Mouse (Mus musculus): ENCODE data around the gene Wiz. TPM values are rescaled to one million over a fixed set of nuclear protein-coding genes. Genes with fewer than 3 reads are reported as not detected.
A peak's percentile ranks its signal among the peaks of the same experiment; 100 is the strongest.

Wiz gene
- polyA plus RNA-seq, 1 experiment from 2014 or later, result 34.0 TPM

DNA sequence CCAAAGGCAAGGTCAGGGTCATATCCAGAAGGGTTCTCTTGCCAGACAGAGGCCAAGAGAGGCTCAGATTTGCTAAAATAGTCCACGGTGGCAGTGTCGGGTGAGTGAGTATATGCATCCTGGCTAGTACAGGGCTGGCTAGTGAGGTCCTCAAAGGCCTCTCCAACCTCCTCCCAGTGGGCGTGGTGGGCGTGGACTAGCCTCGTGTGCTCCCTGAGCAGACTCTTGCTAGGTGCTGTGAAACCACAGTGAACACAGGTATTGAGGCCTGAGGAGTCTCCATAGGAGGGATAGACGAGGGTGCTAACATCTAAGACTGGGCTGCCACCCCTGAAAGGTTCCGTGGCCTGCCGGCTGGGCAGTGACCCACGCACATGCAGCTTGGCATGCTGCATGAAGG lies 12.1 kb downstream of the Wiz start:
- no peak overlapping the region for H3K4me2 ChIP-seq
- no peaks in the 10 kb centered on the region for H3K27me3 ChIP-seq (replicated peaks)
- ATAC-seq (ENCODE audit: low FRiP score), result no peak
- no peak overlapping the region for H3K4me3 ChIP-seq (replicated peaks)
- H3K27ac ChIP-seq (replicated peaks), result no peak overlapping the region
- peaks cover 51% of the 10 kb centered on the region for H3K36me3 ChIP-seq
- no peak overlapping the region for H3K9ac ChIP-seq (replicated peaks)
- H3K9me3 ChIP-seq (replicated peaks), result no peaks in the 10 kb centered on the region
- 83% methylated on average over 9 of the region's 9 CpGs for WGBS
- no peaks in the 10 kb centered on the region for H3K4me1 ChIP-seq

DNA sequence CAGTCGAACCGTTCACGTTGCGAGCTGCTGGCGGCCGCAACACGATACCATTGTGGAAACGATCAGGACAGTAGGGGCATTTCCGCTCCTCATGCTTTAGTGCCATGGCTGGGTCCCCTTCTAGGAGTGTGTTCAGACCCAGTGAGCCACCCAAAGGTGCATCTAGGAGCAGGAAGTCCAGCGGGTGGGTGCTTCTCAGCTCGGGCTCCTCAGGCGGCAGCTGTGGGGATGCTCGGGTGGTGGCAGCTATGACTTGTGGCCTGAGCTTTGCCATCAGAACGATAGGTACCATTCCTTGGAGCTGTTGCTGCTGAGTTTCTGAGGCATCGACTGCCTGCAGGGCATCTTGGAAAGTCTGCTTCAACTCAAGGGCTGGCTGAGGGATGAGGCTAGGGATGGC lies 12.8 kb downstream of the Wiz start:
- WGBS, result 82% methylated on average over 15 of the region's 15 CpGs
- no peak overlapping the region for H3K9ac ChIP-seq (replicated peaks)
- H3K9me3 ChIP-seq (replicated peaks), result no peaks in the 10 kb centered on the region
- H3K4me2 ChIP-seq, result no peak overlapping the region
- H3K27me3 ChIP-seq (replicated peaks), result no peaks in the 10 kb centered on the region
- H3K27ac ChIP-seq (replicated peaks), result no peak overlapping the region
- no peak overlapping the region for H3K4me3 ChIP-seq (replicated peaks)
- peaks cover 49% of the 10 kb centered on the region for H3K36me3 ChIP-seq
- ATAC-seq (ENCODE audit: low FRiP score), result no peak
- H3K4me1 ChIP-seq, result no peaks in the 10 kb centered on the region

DNA sequence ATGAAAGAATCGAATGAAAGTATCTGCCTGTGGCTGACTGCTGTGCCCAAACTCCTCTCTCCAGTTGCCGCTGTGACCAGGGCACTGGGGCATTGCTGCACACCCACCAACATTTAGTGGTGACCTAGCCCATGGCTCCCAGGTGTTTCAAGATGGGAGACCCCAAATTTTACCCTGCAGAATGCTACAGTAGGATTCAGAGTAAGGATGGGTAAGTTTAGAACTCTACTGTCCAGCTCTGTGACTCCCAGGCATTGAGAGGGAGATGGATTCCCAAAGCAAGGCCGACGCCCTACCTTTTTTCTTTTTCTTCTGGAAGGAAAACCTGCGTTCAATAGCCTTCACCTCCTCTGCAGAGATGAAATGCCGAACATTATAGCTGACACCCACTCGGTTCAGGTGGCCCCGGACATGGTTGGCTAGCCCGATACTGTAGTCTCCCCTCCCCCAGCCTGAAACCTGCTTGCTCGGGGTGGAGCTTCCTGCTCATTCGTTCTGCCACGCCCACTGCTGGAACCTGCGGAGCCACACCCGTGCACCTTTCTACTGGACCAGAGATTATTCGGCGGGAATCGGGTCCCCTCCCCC lies 20.2 kb downstream of the Wiz start:
- Histone ChIP-seq H3K4me1 (peaks cover 7% of the 10 kb centered on the region), H3K4me2 (peak overlapping the region; percentile 38), H3K27me3 (replicated peaks) (no peaks in the 10 kb centered on the region), H3K4me3 (replicated peaks) (no peak overlapping the region), H3K36me3 (peaks cover 15% of the 10 kb centered on the region; the same call in 1 of the 2 replicates), H3K9ac (replicated peaks) (no peak overlapping the region), H3K9me3 (replicated peaks) (no peaks in the 10 kb centered on the region), H3K27ac (replicated peaks) (no peak overlapping the region)
- 23% methylated on average over 12 of the region's 17 CpGs for WGBS
- no peak for ATAC-seq (ENCODE audit: low FRiP score)

GRCm38 (mm10) chr17:32367706-32368105 lies 21.5 kb downstream of the Wiz start:
- peaks cover 15% of the 10 kb centered on the region; the same call in 1 of the 2 replicates for H3K36me3 ChIP-seq
- peaks cover 18% of the 10 kb centered on the region for H3K4me1 ChIP-seq
- no peaks in the 10 kb centered on the region for H3K27me3 ChIP-seq (replicated peaks)
- no peak overlapping the region for H3K9ac ChIP-seq (replicated peaks)
- H3K27ac ChIP-seq (replicated peaks), result no peak overlapping the region
- no peak overlapping the region for H3K4me2 ChIP-seq
- H3K4me3 ChIP-seq (replicated peaks), result no peak overlapping the region
- no peaks in the 10 kb centered on the region for H3K9me3 ChIP-seq (replicated peaks)
- no peak for ATAC-seq (ENCODE audit: low FRiP score)
- 94% methylated on average over 11 of the region's 11 CpGs for WGBS

DNA sequence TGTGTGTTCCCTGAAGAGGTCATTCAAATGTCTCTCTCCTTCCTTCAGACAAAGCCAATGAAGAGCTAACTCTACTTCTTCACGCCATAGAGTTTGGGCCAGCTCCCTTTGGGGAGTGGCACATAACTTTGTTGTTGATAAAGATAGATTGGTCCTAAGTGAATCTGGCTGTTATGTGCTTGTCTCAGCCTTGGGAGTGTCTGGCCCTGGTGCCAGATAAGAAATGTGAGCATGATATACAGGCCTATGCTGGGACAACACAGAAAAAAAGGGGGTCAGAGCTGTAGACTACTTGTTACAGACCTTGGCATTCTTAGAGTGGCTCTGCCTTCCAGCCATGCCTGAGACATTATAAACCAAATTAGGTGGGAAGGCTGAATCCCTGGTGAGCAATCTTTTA lies 23.9 kb downstream of the Wiz start:
- H3K9me3 ChIP-seq (replicated peaks), result no peaks in the 10 kb centered on the region
- peaks cover 29% of the 10 kb centered on the region for H3K36me3 ChIP-seq
- H3K27me3 ChIP-seq (replicated peaks), result no peaks in the 10 kb centered on the region
- no peak overlapping the region for H3K27ac ChIP-seq (replicated peaks)
- no peak for ATAC-seq (ENCODE audit: low FRiP score)
- H3K9ac ChIP-seq (replicated peaks), result no peak overlapping the region
- WGBS, result 78% methylated on average over 1 of the region's 1 CpGs
- H3K4me3 ChIP-seq (replicated peaks), result no peak overlapping the region
- H3K4me1 ChIP-seq, result peaks cover 31% of the 10 kb centered on the region
- 0 out of 2 replicates have a peak overlapping the region, but pooled peaks have one; percentile 75 for H3K4me2 ChIP-seq

GRCm38 (mm10) chr17:32364850-32365249 lies 24.4 kb downstream of the Wiz start:
- Histone ChIP-seq H3K4me3 (replicated peaks) (peak overlapping the region; percentile 89), H3K27me3 (replicated peaks) (no peaks in the 10 kb centered on the region), H3K4me2 (peak overlapping the region; percentile 75), H3K9ac (replicated peaks) (no peak overlapping the region), H3K27ac (replicated peaks) (peak overlapping the region; percentile 83), H3K36me3 (peaks cover 33% of the 10 kb centered on the region), H3K9me3 (replicated peaks) (no peaks in the 10 kb centered on the region), H3K4me1 (peaks cover 31% of the 10 kb centered on the region)
- 57% methylated on average over 5 of the region's 5 CpGs for WGBS
- ATAC-seq (ENCODE audit: low FRiP score), result peak; percentile 9

- peak; percentile 94 for ATAC-seq (ENCODE audit: low FRiP score)
- H3K36me3 ChIP-seq, result peaks cover 38% of the 10 kb centered on the region
Measured at GRCm38 (mm10) chr17:32364331-32364730, 24.9 kb downstream of the Wiz start.

GRCm38 (mm10) chr17:32363821-32364301 lies 25.4 kb downstream of the Wiz start:
- peak overlapping the region; percentile 91 for H3K9ac ChIP-seq (replicated peaks)
- ATAC-seq (ENCODE audit: low FRiP score), result peak; percentile 60
- peaks cover 31% of the 10 kb centered on the region for H3K4me1 ChIP-seq
- H3K4me2 ChIP-seq, result peak overlapping the region; percentile 75
- WGBS, result under 1% methylated on average over 23 of the region's 50 CpGs
- H3K27me3 ChIP-seq (replicated peaks), result no peaks in the 10 kb centered on the region
- H3K9me3 ChIP-seq (replicated peaks), result no peaks in the 10 kb centered on the region
- peaks cover 43% of the 10 kb centered on the region for H3K36me3 ChIP-seq
- peak overlapping the region; percentile 83 for H3K27ac ChIP-seq (replicated peaks)
- H3K4me3 ChIP-seq (replicated peaks), result peak overlapping the region; percentile 89

More at GRCm38 (mm10) chr17:32364331-32364730, 24.9 kb downstream of the Wiz start:
- H3K4me3 ChIP-seq (replicated peaks), result peak overlapping the region; percentile 89
- peaks cover 31% of the 10 kb centered on the region for H3K4me1 ChIP-seq
- under 1% methylated on average over 29 of the region's 47 CpGs for WGBS
- peak overlapping the region; percentile 83 for H3K27ac ChIP-seq (replicated peaks)
- peak overlapping the region; percentile 91 for H3K9ac ChIP-seq (replicated peaks)
- H3K9me3 ChIP-seq (replicated peaks), result no peaks in the 10 kb centered on the region
- no peaks in the 10 kb centered on the region for H3K27me3 ChIP-seq (replicated peaks)
- H3K4me2 ChIP-seq, result peak overlapping the region; percentile 75

DNA sequence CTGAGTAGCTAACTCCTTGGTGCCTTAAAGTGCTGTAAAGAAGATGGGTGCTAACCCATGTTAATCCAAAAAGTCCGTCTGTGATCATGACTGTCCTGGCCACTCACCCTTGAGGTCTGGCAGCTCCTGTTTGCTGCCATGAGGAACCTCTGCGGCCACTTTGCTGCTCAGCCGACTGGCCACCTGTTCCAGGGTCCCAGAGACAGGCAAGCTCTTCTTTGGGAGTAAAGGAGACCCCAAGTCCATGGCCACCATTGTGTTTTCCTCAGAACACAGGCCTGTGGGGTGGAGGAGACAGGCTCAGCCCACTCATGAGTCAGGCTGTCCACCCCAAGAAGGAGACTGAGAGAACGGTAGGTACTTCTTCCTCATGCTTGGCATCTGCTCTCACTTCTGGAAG lies 26.6 kb downstream of the Wiz start:
- Histone ChIP-seq H3K27ac (replicated peaks) (no peak overlapping the region), H3K9ac (replicated peaks) (0 out of 2 replicates have a peak overlapping the region, but pooled peaks have one; percentile 91), H3K4me3 (replicated peaks) (peak overlapping the region; percentile 89), H3K36me3 (peaks cover 52% of the 10 kb centered on the region), H3K4me2 (peak overlapping the region; percentile 75), H3K4me1 (peaks cover 31% of the 10 kb centered on the region), H3K9me3 (replicated peaks) (no peaks in the 10 kb centered on the region), H3K27me3 (replicated peaks) (no peaks in the 10 kb centered on the region)
- ATAC-seq (ENCODE audit: low FRiP score), result no peak
- 90% methylated on average over 4 of the region's 4 CpGs for WGBS

- Histone ChIP-seq H3K4me3 (replicated peaks) (no peak overlapping the region), H3K36me3 (peaks cover 67% of the 10 kb centered on the region), H3K9me3 (replicated peaks) (no peaks in the 10 kb centered on the region), H3K27me3 (replicated peaks) (no peaks in the 10 kb centered on the region), H3K4me1 (peaks cover 28% of the 10 kb centered on the region), H3K27ac (replicated peaks) (no peak overlapping the region), H3K4me2 (no peak overlapping the region), H3K9ac (replicated peaks) (no peak overlapping the region)
- WGBS, result 89% methylated on average over 18 of the region's 18 CpGs
- no peak for ATAC-seq (ENCODE audit: low FRiP score)
Measured at GRCm38 (mm10) chr17:32359928-32360327, 29.3 kb downstream of the Wiz start.

DNA sequence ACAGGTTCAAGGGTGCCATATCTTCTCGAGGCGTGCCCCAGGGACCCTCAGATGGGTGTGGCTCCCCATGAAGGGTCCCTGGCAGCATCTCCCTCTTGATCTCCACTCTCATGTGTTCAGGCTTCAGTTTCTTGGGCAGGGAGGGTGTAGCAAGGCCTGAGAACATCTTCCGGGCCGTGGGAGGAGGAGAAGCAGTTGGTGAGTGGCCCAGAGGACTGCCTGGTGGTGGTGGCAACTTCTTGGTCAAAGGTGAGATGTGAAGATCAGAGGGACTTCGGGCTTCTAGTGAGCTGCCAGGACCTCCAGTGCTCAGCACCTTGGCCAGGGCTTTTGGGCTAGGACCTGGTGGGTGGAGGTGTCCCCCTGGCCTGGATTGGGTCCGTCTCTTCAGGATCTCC lies 30.3 kb downstream of the Wiz start:
- WGBS, result 96% methylated on average over 6 of the region's 6 CpGs

GRCm38 (mm10) chr17:32358192-32358942 lies 30.9 kb downstream of the Wiz start:
- WGBS, result 96% methylated on average over 7 of the region's 7 CpGs
- Histone ChIP-seq H3K36me3 (peaks cover 79% of the 10 kb centered on the region), H3K27me3 (replicated peaks) (no peaks in the 10 kb centered on the region), H3K4me1 (peaks cover 27% of the 10 kb centered on the region), H3K4me3 (replicated peaks) (no peak overlapping the region), H3K4me2 (no peak overlapping the region), H3K27ac (replicated peaks) (no peak overlapping the region), H3K9ac (replicated peaks) (no peak overlapping the region), H3K9me3 (replicated peaks) (no peaks in the 10 kb centered on the region)
- ATAC-seq (ENCODE audit: low FRiP score), result no peak

More for the DNA sequence above, 30.3 kb downstream of the Wiz start:
- H3K27ac ChIP-seq (replicated peaks), result no peak overlapping the region
- no peak overlapping the region for H3K9ac ChIP-seq (replicated peaks)
- H3K4me1 ChIP-seq, result peaks cover 30% of the 10 kb centered on the region
- no peaks in the 10 kb centered on the region for H3K27me3 ChIP-seq (replicated peaks)
- ATAC-seq (ENCODE audit: low FRiP score), result no peak
- H3K4me3 ChIP-seq (replicated peaks), result no peak overlapping the region
- peaks cover 76% of the 10 kb centered on the region for H3K36me3 ChIP-seq
- no peak overlapping the region for H3K4me2 ChIP-seq
- H3K9me3 ChIP-seq (replicated peaks), result no peaks in the 10 kb centered on the region

Data from neural tube, embryonic 15.5 days (tissue).